Mouse (Mus musculus) erythroblast, embryonic 14.5 days (primary cell): Measurements from ENCODE around the gene Trappc10.

Experiments
- GATA1 ChIP-seq: IDR thresholded peaks from 2 replicates; pipeline ENCODE4 v1.6.1; 2012; ENCODE audit warnings: low read length, inconsistent platforms, mixed read lengths
- TAL1 ChIP-seq: IDR thresholded peaks from 3 replicates; pipeline ENCODE4 v1.6.1; 2012; ENCODE audit warnings: low read length, inconsistent platforms, mixed read lengths

DNA sequence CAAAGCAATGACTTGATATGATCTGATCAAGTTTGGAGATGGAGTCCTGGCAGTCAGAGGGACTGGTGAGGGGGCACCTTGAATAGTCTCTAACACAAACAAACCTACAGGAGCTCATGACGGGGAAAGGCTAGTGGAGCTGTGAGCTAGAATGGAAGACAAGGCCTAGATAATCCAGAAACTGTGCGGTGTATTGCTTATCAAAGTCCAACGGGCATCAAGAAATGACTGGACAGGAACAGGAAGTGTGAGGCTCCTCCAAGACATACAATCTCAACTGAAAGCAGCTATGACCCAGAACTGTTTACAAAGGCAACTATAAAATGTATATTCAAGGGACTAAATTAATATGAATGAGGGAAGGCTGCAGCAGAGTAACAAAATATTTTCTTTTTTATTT is 2.8 kb upstream of the Trappc10 start:
- TF ChIP-seq GATA1 (no peak), TAL1 (no peak)
